Mouse (Mus musculus): ENCODE measurements around the gene Gm21969. TPM values are rescaled to one million over a fixed set of nuclear protein-coding genes. Genes with fewer than 3 reads are reported as not detected.
A peak's percentile ranks its signal among the peaks of the same experiment; 100 is the strongest.

Gm21969 gene
- polyA plus RNA-seq, 1 experiment from 2014 or later = not detected

DNA sequence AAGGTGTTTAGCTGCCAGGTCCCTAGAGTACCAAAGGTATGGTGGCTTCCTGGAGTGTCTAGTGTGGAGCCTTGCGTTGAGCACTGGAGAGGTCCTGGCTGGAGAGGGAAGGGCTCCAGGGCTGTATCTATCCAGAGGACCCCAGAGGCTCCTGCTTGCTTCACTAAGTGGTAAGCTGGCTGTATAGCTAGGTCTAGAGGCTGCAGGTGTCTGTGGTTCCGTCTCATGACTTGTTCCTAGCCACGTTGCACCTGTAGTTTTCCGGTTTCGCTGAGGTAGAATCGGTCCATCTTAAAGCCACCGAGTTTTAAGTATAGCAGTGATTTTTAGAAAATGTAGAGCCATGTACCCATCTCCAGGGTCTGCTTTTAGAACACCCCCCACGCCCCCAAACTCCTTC, 24.6 kb upstream of the Gm21969 start:
- Histone ChIP-seq H3K9ac (no peak overlapping the region), H3K4me3 (no peak overlapping the region), H3K4me2 (no peak overlapping the region), H3K36me3 (no peaks in the 10 kb centered on the region), H3K27ac (replicated peaks) (no peak overlapping the region), H3K27me3 (no peaks in the 10 kb centered on the region), H3K4me1 (replicated peaks) (peaks cover 75% of the 10 kb centered on the region), H3K9me3 (no peaks in the 10 kb centered on the region)
- no peak for ATAC-seq (ENCODE audit: low FRiP score, low read depth)
- WGBS = 95% methylated on average over 8 of the region's 8 CpGs

DNA sequence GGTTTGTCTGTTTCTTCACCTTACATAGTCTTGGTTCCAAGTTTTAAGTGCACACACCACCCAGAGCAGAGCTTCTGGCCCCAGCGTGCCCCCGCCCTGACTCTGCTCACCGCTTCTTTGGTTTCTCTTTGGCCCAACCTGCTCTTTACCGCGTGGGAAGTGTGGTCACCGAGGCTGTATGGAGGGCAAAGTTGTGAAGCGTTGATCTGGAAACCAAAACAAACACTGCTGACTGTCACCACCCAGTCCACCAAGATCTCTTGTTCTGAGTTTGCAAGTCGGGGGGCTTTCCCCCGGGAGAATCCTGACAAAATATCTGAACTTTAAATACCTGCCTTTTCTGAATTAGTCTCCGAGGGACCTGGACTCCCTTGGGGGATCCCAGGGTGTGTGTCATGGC, 24.0 kb upstream of the Gm21969 start:
- WGBS = 57% methylated on average over 10 of the region's 10 CpGs
- H3K27me3 ChIP-seq = no peaks in the 10 kb centered on the region
- no peaks in the 10 kb centered on the region for H3K36me3 ChIP-seq
- ATAC-seq (ENCODE audit: low FRiP score, low read depth) = no peak
- H3K4me1 ChIP-seq (replicated peaks) = peaks cover 70% of the 10 kb centered on the region
- no peaks in the 10 kb centered on the region for H3K9me3 ChIP-seq
- H3K4me3 ChIP-seq = no peak overlapping the region
- no peak overlapping the region for H3K27ac ChIP-seq (replicated peaks)
- H3K9ac ChIP-seq = no peak overlapping the region
- no peak overlapping the region for H3K4me2 ChIP-seq

DNA sequence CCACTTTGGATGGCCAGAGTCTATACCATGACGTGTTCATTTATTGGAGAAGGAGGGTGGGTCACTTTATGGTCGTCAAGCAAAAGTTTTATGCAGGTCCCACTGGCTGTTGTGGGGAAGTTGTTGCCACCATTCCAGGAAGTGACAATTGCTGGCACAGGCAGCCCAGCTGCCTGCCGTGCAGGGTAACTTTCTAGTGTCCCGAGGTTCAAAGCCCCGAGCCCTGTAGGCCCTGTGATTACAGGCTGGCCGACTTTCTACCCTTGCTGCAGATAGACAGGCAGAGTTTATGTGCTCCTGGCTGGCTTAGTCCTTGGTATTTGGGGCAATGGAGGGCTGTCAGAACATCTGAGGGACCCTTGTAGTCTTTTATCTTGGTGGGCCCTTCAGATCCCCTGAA, 23.5 kb upstream of the Gm21969 start:
- H3K27ac ChIP-seq (replicated peaks) = no peak overlapping the region
- WGBS = 59% methylated on average over 6 of the region's 6 CpGs

DNA sequence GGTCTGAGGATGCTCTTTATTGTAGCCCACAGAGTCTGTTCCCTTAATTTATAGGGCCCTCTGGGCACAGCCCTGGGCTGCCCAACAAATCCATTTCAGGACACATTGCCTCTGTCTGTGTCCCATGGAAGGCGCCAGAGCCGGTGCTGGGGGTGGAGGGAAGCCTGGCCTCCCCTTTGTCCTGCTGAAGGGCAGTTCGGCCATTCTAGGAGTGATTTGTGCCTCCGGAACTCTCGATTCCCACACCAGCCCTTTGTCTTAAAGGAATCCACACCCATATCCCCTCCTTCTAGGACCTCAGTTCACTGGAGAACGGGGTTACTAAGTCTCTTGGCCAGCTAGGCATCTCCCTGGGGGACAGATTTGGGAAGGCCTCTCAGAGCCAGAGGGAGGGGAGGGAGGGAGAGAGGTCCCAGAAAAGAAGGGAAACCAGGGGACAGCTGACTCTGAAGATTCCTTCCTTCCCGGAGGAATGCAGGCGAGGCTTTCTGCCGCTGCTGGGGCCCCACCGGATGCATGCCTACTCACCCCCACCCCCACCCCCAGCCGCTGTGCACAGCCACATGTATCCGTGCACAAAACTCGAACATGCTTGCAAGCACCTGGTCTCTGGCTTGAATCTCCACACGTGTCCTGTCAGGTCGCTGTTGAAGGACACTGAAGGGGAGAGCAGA, 22.2 kb upstream of the Gm21969 start:
- Histone ChIP-seq H3K9me3 (no peaks in the 10 kb centered on the region), H3K4me1 (replicated peaks) (peaks cover 64% of the 10 kb centered on the region), H3K4me2 (peak overlapping the region; percentile 44), H3K4me3 (0 out of 2 replicates have a peak overlapping the region, but pooled peaks have one; percentile 4), H3K27ac (replicated peaks) (peak overlapping the region; percentile 47), H3K27me3 (no peaks in the 10 kb centered on the region), H3K36me3 (no peaks in the 10 kb centered on the region), H3K9ac (peak overlapping the region; percentile 32)
- peak; percentile 25; the same call in 1 of the 2 replicates for ATAC-seq (ENCODE audit: low FRiP score, low read depth)
- 7% methylated on average over 15 of the region's 15 CpGs for WGBS

More for the DNA sequence above, 23.5 kb upstream of the Gm21969 start:
- Histone ChIP-seq H3K4me2 (no peak overlapping the region), H3K27me3 (no peaks in the 10 kb centered on the region), H3K9ac (no peak overlapping the region), H3K4me1 (replicated peaks) (peaks cover 68% of the 10 kb centered on the region), H3K4me3 (no peak overlapping the region), H3K36me3 (no peaks in the 10 kb centered on the region), H3K9me3 (no peaks in the 10 kb centered on the region)
- no peak for ATAC-seq (ENCODE audit: low FRiP score, low read depth)

DNA sequence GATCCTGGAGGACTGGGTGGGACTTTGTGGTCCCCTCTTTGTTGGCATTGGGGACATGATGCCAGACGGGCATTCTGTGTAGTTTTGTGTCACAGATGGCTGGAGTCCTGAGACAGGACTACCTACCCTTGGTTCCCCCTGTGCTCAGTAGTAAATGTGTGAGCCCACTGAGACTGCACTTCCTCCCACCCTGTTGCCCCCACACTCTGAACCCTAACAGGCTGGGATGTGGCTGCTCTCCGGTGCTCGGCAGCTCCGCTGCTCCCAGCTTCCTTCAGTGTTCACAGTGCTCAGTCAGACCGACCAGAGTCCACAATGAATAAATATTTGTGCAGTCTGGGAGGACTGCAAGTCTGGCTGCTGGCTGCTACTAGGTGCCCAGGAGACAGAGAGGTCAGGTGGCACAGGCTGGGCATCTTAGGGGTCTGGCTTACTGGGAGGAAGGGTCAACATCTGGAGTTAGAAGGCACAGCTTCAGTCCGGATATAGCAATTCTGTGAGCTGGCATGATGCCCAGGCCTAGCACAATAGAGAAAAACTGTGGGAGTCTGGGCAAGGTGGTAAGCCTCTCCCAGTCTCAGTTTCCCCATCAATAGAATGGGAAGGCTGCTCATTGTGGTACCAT, 21.4 kb upstream of the Gm21969 start:
- no peaks in the 10 kb centered on the region for H3K9me3 ChIP-seq
- peak overlapping the region; percentile 32 for H3K9ac ChIP-seq
- H3K4me2 ChIP-seq = peak overlapping the region; percentile 44
- H3K27ac ChIP-seq (replicated peaks) = peak overlapping the region; percentile 47
- H3K4me1 ChIP-seq (replicated peaks) = peaks cover 57% of the 10 kb centered on the region
- 34% methylated on average over 6 of the region's 6 CpGs for WGBS
- 0 out of 2 replicates have a peak overlapping the region, but pooled peaks have one; percentile 4 for H3K4me3 ChIP-seq
- no peak for ATAC-seq (ENCODE audit: low FRiP score, low read depth)
- H3K36me3 ChIP-seq = no peaks in the 10 kb centered on the region
- H3K27me3 ChIP-seq = no peaks in the 10 kb centered on the region

DNA sequence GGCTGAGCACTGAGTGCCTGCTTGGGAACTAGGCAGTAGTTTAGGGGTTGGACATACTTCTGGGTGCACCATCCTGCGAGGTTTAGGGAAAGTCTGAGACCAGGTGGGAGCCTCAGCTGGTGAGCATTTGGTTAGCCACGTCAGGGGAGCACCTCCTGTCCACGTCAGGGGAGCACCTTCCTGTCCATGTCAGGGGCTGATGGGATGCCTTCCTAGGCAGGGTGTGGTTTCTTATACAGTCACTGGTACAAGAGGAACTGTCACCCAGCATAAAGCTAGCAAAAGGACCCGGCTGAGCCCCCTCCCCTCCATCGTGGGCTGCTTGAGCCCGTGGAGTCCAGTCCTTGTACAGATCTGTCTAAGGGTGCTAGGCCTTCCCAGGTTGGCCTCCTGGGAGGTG, 20.6 kb upstream of the Gm21969 start:
- peaks cover 49% of the 10 kb centered on the region for H3K4me1 ChIP-seq (replicated peaks)
- ATAC-seq (ENCODE audit: low FRiP score, low read depth) = no peak
- no peak overlapping the region for H3K27ac ChIP-seq (replicated peaks)
- H3K4me3 ChIP-seq = no peak overlapping the region
- no peaks in the 10 kb centered on the region for H3K27me3 ChIP-seq
- WGBS = 84% methylated on average over 6 of the region's 6 CpGs
- H3K4me2 ChIP-seq = no peak overlapping the region
- H3K36me3 ChIP-seq = no peaks in the 10 kb centered on the region
- no peaks in the 10 kb centered on the region for H3K9me3 ChIP-seq
- no peak overlapping the region for H3K9ac ChIP-seq

DNA sequence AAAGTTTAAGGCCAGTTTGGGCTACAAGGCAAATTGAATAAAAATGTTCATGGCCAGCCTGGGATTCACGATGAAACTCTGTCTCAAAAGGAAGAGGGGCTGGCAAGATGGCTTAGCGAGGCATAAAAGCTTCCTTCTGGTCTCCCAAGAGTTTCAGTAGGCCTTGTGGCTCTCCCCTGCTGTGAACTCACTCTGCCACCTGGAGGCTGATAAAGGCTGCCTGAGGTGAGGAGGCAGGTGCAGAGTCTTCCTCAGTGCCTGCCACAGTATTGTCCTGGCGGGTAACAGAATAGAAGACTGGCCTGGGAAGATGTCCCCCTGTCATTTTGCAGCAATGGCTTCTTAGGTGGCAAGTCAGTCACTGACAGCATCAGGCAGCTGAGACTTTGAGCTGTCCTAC, 20.1 kb upstream of the Gm21969 start:
- Histone ChIP-seq H3K4me2 (no peak overlapping the region), H3K4me1 (replicated peaks) (peaks cover 47% of the 10 kb centered on the region), H3K27ac (replicated peaks) (no peak overlapping the region), H3K36me3 (no peaks in the 10 kb centered on the region), H3K9me3 (no peaks in the 10 kb centered on the region), H3K27me3 (no peaks in the 10 kb centered on the region), H3K4me3 (no peak overlapping the region), H3K9ac (no peak overlapping the region)
- no peak for ATAC-seq (ENCODE audit: low FRiP score, low read depth)
- WGBS = 32% methylated on average over 3 of the region's 3 CpGs

DNA sequence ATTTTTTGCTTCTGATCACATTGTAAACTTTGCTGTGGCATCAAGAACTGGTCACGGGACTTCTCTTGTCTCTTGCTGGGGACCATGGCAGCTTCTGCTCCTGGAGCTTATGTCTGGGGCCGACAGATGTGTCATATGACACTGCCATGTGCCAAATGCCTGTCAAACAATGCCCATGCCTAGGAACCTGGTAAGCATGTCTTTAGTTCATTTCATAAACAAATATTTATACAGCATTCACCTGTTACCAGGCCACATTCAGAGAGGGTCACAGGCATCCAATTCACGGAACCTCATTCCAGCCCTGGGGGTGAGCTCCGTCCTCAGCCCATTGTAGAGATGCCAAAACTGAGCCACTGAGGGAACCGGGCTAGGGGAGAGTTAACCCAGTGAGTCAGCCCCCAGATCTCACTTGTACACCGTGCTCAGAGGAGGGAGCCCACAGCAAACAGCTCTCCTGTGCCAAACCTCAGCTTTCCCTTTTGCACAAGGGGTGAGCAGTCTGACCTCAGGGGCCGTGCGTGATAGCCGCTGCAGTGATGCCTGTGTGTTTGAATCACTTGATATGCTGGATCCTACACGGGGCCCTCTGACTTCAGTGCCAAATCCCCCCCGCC, 19.2 kb upstream of the Gm21969 start:
- no peak overlapping the region for H3K27ac ChIP-seq (replicated peaks)
- no peak overlapping the region for H3K4me3 ChIP-seq
- no peak overlapping the region for H3K9ac ChIP-seq
- no peak overlapping the region for H3K4me2 ChIP-seq
- H3K4me1 ChIP-seq (replicated peaks) = peaks cover 40% of the 10 kb centered on the region
- ATAC-seq (ENCODE audit: low FRiP score, low read depth) = no peak
- 80% methylated on average over 11 of the region's 11 CpGs for WGBS
- no peaks in the 10 kb centered on the region for H3K27me3 ChIP-seq
- H3K9me3 ChIP-seq = no peaks in the 10 kb centered on the region
- no peaks in the 10 kb centered on the region for H3K36me3 ChIP-seq

DNA sequence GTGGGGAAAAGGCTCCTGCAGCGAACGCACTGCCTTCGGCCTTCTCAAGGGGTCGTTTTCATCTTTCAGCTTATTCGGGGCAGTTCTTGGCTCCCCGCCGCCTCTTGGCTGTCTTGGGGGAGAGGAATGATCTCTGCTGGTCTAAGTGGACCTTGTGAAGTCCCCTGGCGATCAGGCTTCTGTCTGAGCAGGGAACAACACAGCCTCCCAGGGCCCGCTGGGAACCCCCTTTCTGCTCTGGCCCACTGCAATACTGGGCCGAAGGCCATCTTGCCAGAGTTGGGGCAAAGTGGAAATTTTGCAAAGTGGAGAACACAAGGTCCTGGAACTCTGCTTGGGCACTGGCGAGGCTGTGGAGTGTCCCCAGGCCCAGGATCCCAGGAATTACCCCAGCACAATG, 18.3 kb upstream of the Gm21969 start:
- Histone ChIP-seq H3K4me1 (replicated peaks) (peaks cover 30% of the 10 kb centered on the region), H3K9me3 (no peaks in the 10 kb centered on the region), H3K9ac (no peak overlapping the region), H3K4me2 (no peak overlapping the region), H3K4me3 (no peak overlapping the region), H3K27ac (replicated peaks) (no peak overlapping the region), H3K27me3 (no peaks in the 10 kb centered on the region), H3K36me3 (no peaks in the 10 kb centered on the region)
- no peak for ATAC-seq (ENCODE audit: low FRiP score, low read depth)
- 80% methylated on average over 11 of the region's 11 CpGs for WGBS

DNA sequence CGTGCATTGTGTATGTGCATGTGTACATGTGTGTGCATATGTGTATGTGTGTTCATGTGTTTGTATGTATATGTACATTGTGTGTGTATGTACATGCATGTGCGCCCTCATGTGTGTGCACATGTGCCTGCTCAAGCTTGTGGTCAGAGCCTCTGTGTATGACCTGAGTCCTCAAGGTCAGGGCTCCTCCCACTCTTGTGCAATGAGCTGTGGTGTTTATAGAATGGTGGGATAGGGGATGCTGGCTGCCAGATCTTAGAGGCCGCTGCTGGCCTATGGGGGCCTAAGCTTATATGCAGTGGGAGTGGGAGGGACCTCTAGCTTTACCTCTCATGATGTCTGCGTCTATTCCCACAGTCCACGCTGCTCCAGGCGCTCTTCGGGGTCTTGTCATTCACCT, 17.3 kb upstream of the Gm21969 start:
- 89% methylated on average over 7 of the region's 7 CpGs for WGBS
- no peak overlapping the region for H3K27ac ChIP-seq (replicated peaks)
- H3K4me3 ChIP-seq = no peak overlapping the region

DNA sequence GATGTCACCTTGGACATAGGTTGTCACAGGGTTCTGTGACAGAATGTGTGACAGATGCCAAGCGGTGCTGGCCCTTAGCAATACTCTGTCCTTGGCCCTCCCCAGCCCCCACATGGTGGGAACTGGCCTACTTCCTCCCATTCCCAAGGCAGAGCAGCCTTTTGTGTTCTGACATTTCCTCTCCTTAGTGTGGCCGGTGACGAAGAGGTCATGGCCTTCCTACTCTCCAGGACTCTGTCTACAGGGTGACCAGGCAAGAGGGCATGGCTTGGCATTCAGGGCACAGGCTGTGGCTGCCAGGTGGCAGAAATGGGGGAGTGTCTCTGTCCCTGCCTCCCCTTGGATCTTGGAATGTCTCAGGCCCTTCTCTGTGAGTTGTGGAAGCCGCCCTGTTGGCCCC, 15.6 kb upstream of the Gm21969 start:
- Histone ChIP-seq H3K27me3 (no peaks in the 10 kb centered on the region), H3K4me2 (no peak overlapping the region), H3K27ac (replicated peaks) (no peak overlapping the region), H3K36me3 (no peaks in the 10 kb centered on the region), H3K4me1 (replicated peaks) (peaks cover 10% of the 10 kb centered on the region), H3K4me3 (no peak overlapping the region), H3K9me3 (no peaks in the 10 kb centered on the region), H3K9ac (no peak overlapping the region)
- 71% methylated on average over 4 of the region's 4 CpGs for WGBS
- no peak for ATAC-seq (ENCODE audit: low FRiP score, low read depth)

More for the DNA sequence above, 17.3 kb upstream of the Gm21969 start:
- no peaks in the 10 kb centered on the region for H3K27me3 ChIP-seq
- H3K4me1 ChIP-seq (replicated peaks) = peaks cover 27% of the 10 kb centered on the region
- no peak for ATAC-seq (ENCODE audit: low FRiP score, low read depth)
- no peaks in the 10 kb centered on the region for H3K36me3 ChIP-seq
- no peak overlapping the region for H3K4me2 ChIP-seq
- no peak overlapping the region for H3K9ac ChIP-seq
- no peaks in the 10 kb centered on the region for H3K9me3 ChIP-seq

DNA sequence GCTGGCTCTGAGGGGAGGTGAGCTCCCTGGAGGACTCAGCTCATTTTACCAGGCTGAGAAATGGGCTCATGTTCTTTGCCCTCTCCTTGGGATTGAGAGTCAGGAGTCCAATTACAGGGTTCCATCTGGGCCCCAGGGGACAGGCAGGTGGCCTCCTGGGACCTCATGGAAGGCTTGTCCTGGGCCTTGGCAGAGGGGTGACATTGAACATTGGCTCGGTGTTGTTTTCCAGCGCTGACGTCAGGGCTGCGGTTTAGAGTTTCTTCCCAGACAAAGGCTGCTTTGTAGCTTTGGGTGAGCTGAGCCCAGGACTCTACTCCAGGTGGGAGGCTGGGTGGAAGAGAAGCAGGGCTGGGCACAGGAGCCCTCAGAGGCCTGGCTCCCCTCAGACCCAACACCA, 15.2 kb upstream of the Gm21969 start:
- Histone ChIP-seq H3K9ac (no peak overlapping the region), H3K4me1 (replicated peaks) (peaks cover 10% of the 10 kb centered on the region), H3K27me3 (no peaks in the 10 kb centered on the region), H3K9me3 (no peaks in the 10 kb centered on the region), H3K27ac (replicated peaks) (no peak overlapping the region), H3K4me2 (no peak overlapping the region), H3K4me3 (no peak overlapping the region), H3K36me3 (no peaks in the 10 kb centered on the region)
- ATAC-seq (ENCODE audit: low FRiP score, low read depth) = no peak
- 80% methylated on average over 4 of the region's 4 CpGs for WGBS
